Mouse (Mus musculus): ENCODE data around the gene Tceal7.
"Not testable (repeated sequence)": the region's sequence is repeated elsewhere in the genome, so short reads cannot be mapped to it uniquely, and the experiment has no call there.

The Tceal7 gene

DNA sequence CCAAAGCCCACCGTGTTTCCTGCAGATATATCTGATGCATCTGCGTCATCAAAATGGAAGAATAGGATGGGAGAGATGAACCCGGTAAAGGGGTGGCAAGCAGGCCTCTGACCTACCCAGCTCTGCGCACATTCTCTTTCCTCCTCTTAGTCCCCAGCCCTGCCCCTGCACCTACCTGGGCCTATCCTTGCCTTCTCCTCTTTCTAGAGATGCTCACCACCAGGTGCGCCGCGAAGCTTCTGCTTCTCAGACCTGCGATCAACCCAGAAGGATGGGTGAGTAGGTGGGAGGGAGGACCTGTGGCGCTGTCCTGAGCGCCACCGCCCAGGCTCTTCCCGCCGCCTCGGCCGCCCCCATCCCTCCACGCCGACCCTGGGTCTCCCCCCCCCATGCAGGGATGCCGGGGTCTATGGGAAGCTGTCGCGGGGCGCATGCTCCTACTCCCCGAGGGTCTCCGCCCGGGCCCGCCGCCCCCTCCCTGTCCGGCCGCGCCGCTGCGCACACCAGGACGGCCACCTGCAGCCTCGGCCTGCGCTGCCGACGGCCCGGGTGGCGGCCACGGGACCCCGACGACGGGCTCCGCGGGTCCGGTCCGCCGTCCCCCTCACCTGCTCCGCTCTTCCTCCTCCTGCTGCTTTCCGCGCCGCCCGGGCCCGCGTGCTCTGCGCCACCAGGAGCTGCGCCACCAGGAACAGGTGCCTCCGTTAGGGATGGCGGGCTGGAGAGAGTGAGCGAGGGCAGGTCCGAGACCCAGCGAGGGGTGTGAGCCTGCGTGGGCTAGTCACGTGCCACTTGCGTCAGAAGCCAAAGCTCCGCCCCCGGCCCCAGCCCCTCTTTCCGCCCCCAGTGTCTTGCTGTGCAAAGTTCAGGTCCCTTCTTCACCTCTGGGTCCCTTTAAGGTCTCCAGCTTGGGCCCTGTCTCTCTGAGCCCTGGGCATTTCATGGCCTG is at the start of gene Tceal7, which contains the start of gene Bex1:
Gene Tceal7 (plus strand): TSS at position 51 of the 949 bp plus-strand sequence.
Gene Bex1 (minus strand): TSS at position 785 of the 949 bp plus-strand sequence.
- DNase-seq = not testable (repeated sequence)

DNA sequence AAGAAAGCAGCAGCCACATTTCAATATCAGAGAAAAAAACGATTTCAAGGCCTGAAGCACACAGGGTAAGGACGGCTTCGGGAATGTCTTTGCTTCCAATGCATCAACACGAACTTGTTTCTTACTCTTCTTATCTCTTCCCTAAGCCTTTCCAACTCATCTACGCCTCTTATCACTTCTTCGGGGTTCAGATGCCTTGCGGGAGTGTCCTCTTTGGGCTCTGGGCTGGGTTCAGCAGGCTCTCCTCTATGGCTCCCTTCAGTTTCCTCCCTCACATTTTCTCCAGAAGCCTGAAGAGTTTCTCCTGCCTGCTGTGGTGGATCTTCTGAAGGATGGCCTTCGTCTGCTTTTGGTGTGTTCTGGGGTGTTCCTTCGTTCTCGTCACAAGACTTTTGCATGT is 44.0 kb upstream of the Tceal7 start:
- DNase-seq = no peak

- peak; percentile 1 for DNase-seq
Measured at GRCm38 (mm10) chrX:136171189-136172117, 43.1 kb upstream of the Tceal7 start.

- DNase-seq = peak; percentile 20
Measured at GRCm38 (mm10) chrX:136172118-136172551, 42.4 kb upstream of the Tceal7 start, which contains the start of gene Tceal8. Gene Tceal8, minus strand, starts transcription at chrX:136172342.

DNA sequence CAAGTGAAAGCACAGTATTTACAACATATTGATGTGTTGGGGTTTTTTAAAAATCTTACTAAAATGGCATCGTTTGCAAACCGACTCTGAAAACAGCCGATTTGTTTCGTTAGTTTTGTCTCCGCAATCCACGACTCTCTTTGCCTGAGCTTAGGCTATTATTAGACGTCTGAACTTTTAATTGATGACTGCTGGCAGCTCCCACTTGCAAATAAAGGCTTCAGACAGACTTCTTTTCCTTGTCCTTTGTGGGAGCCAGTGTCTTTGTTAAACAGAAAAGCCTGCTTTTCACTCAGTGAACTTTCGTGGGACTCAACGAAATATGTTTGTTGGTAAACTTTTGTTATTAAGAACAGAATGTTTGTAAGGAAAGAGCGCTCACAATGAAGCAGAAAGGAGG is 41.8 kb upstream of the Tceal7 start:
- DNase-seq = no peak

- DNase-seq = peak; percentile 25
Measured at GRCm38 (mm10) chrX:136180897-136181553, 33.6 kb upstream of the Tceal7 start.

DNA sequence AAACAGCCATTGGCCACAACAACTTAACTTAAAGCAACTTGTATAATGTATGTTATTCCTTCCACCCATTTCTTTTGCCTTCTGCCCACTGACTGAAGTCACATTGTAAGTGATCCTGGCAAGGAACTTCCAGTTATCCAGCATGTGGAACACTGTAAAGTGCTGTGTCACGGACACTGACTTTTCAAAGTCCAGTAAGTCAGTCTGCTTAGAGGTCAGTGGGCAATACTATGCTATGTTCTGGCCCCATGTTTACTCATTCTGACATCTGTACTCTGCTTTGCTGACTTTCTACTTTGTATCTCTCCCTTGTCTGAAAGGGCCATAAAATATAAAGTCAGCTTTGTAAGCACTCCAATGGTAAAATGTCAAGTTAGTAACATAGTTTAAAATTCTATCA is 31.5 kb upstream of the Tceal7 start:
- DNase-seq = no peak

- DNase-seq = no peak
Measured at GRCm38 (mm10) chrX:136195193-136195944, 19.2 kb upstream of the Tceal7 start.

- peak; percentile 48 for DNase-seq
Measured at GRCm38 (mm10) chrX:136196873-136197272, 17.7 kb upstream of the Tceal7 start.

DNA sequence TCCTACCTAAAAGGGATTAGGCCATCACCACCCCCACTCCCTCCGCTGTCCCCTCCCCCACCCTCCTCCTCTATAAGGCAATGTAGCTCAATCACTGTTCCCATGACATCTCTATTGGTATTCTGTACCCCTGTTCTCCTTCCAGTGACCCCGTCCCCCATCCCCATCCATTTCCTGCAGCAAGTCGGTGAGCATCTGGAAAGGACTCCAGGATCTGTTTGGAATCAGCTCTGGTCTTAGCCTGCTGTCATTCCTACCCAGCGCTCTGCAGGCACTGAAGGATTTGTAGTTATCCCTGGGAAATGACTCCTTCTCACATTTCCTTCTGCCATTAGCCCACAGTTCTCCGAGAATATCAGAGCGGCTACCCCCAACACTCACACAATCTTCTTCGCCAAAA is 11.3 kb upstream of the Tceal7 start:
- DNase-seq = no peak

- DNase-seq = no peak
Measured at GRCm38 (mm10) chrX:136203664-136204066, 10.9 kb upstream of the Tceal7 start, which contains the start of gene Tceal5. Gene Tceal5, minus strand, starts transcription at chrX:136203876.

DNA sequence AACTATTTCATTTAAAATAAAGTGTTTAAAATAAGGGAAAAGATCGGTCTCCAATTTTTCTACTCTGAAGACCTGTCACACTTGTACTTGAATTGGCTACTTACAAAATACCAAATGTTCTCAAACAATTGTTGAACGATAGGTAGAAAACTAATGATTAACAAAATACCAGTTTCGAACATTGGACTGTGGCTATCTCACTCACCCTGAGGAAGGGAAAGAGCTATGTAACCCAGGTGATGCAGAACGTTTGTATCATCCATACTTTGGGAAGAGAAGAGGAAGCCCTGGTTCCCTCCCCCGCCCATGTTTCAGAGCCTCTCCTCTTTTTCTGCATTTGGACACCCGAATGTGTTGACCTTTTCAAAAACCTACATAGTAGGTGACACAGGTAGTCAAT is 10.2 kb upstream of the Tceal7 start:
- no peak for DNase-seq

GRCm38 (mm10) chrX:136213396-136213795 is 1.2 kb upstream of the Tceal7 start:
- DNase-seq = no peak

GRCm38 (mm10) chrX:136216303-136216702 is 1.7 kb downstream of the Tceal7 start:
- no peak for DNase-seq

DNA sequence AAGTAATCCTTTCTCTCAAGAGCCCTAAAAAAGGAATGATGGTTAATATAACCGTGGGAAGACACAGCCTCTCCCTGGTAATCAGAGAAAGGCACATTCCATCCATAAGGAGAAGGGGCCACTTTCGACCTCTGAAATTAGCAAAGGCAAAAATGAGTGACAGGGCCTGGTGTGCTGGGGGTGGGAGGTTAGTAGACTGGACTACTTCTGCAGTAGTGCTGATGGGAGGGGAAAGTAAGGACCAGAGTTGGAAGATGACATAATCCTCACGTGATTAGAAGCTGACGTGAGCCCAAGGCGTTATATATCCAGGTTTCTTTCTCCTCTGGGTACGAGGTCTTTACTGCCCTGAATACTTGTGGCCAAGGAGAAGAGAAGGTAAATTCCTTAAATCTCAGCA is 9.1 kb downstream of the Tceal7 start:
- DNase-seq = no peak

- no peak for DNase-seq
Measured at GRCm38 (mm10) chrX:136227768-136228167, 13.2 kb downstream of the Tceal7 start.

- peak; percentile 23 for DNase-seq
Measured at GRCm38 (mm10) chrX:136238118-136238517, 23.5 kb downstream of the Tceal7 start.

DNA sequence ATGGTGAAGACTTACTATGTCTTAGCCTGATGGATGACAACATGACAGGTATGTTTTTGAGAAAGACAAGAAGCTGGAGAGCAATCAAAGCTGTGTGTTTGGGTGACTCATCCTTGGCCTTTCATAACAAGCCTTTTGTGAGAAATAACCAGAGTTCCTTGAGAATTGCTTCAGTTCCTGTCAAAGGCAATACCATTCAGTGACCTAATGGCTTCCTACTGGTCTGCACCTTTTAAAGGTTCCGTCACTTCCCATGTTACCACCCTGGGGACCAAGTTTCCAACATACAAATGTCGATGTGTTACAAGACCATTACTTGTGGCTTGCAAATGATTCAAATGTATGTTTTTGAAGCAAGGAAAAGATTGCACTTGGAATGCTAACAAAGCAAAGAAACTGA is 28.6 kb downstream of the Tceal7 start:
- no peak for DNase-seq

GRCm38 (mm10) chrX:136244574-136245229 is 30.1 kb downstream of the Tceal7 start, which contains the start of gene Tceal9:
Gene Tceal9, plus strand, starts transcription at chrX:136245079.
- DNase-seq = peak; percentile 52

- DNase-seq = peak; percentile 11
Measured at GRCm38 (mm10) chrX:136245521-136246071, 31.0 kb downstream of the Tceal7 start.

DNA sequence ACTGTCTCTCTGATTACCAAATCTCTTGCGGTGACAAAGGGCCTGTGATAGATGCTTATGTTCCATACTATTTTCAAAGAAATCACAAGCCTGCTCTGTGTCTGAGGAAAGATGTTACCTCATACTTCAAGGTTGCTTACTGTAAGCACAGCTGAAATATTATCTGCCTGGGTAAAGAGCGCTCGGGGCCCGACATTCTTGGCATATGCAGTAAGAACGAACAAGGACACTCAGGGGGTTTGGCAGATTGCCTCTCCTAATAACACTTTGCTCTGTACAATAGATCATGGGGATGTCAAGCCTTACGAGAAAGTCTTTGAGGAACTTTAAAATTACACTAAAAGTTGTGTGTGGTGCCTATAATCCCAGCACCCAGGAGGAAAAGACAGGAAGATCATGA is 34.2 kb downstream of the Tceal7 start:
- no peak for DNase-seq

Measured in thymus, postnatal 25 days (tissue).